Mouse (Mus musculus) liver, embryonic 14 days (tissue): ENCODE data around the gene Trim30d. TPM values are rescaled to one million over a fixed set of nuclear protein-coding genes. Genes with fewer than 3 reads are reported as not detected.

Experiments
- polyA plus RNA-seq: library from polyadenylated mRNA; depleted of rRNA; stranded (reverse); fragments of >200 nt; gene quantifications from 2 replicates; pipeline ENCODE4 v1.2.3, GENCODE M21; 2012; rRNA removed

The Trim30d gene
- polyA plus RNA-seq, result 0.63 and 0.83 TPM in 2 replicates

DNA sequence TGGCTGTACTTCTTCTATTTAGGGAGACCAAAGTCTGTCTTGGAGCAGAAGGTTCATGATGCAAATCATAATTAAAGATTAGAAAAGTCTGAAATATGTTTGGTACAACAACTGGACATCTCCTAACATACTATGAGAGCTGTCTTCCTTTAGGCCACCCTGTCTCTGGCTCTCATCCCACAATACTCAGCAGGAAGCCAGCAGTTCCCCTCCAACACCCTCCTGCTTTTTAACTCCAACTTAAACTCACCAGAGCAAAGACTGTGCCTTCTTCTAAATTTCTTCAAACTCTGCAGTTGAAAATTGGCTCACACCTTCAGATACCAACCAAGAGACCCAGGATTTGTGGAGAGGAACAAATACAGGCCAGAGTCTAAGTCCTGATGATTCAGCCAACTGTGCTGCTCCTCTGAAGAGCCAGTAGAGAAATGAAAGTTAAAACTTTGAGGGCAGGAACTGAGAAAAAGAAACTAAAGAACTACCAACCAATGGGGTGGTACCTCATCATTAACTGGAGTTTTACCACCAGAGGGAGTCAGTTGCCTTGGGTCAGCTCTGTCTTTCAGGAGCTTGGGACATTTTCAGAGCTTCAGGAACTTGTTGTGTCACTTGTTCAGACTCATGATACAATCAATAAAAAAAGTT, at the start of gene Trim30d:
Trim30d (minus strand) TSS at position 429 of the 645 bp plus-strand sequence.

GRCm38 (mm10) chr7:104549833-104550232, 42.2 kb upstream of the Trim30d start, which contains the start of gene Olfr651:
TSS of gene Olfr651 (plus strand) at chr7:104550133.

GRCm38 (mm10) chr7:104465065-104465744, 42.4 kb downstream of the Trim30d start, which contains the start of gene Trim30a:
TSS of gene Trim30a (minus strand) at chr7:104465193.

Other genes with a start within 250 kb of the Trim30d start
- 0.26 and 0.39 TPM in 2 replicates for gene Trim5, start 219.8 kb downstream of the Trim30d start, polyA plus RNA-seq
- 3.5 and 3.7 TPM in 2 replicates for gene Trim12a, start 192.4 kb downstream of the Trim30d start, polyA plus RNA-seq
- 0.02 TPM in 1 of 2 replicates, not detected in the other for gene Trim34b, start 178.4 kb downstream of the Trim30d start, polyA plus RNA-seq
- gene Trim12c, start 154.5 kb downstream of the Trim30d start, polyA plus RNA-seq, result 2.0 and 2.9 TPM in 2 replicates
- gene Trim30b, start 138.0 kb downstream of the Trim30d start, polyA plus RNA-seq, result 0.15 and 0.23 TPM in 2 replicates
- 0.21 and 0.23 TPM in 2 replicates for gene Trim30c, start 107.0 kb downstream of the Trim30d start, polyA plus RNA-seq
- 1.8 and 2.6 TPM in 2 replicates for gene Trim30a, start 42.7 kb downstream of the Trim30d start, polyA plus RNA-seq
- not detected in 2 replicates for gene Olfr651, start 42.3 kb upstream of the Trim30d start, polyA plus RNA-seq
- not detected in 2 replicates for gene Olfr652, start 53.1 kb upstream of the Trim30d start, polyA plus RNA-seq
- gene Olfr653, start 69.5 kb upstream of the Trim30d start, polyA plus RNA-seq, result not detected in 2 replicates
- not detected in 2 replicates for gene Olfr654, start 79.2 kb upstream of the Trim30d start, polyA plus RNA-seq
- gene Olfr655, start 93.9 kb upstream of the Trim30d start, polyA plus RNA-seq, result not detected in 2 replicates
- gene Olfr656, start 106.1 kb upstream of the Trim30d start, polyA plus RNA-seq, result not detected in 2 replicates
- gene Olfr657, start 116.9 kb upstream of the Trim30d start, polyA plus RNA-seq, result not detected in 2 replicates
- 0.01 TPM in 1 of 2 replicates, not detected in the other for gene Olfr658, start 139.5 kb upstream of the Trim30d start, polyA plus RNA-seq
- gene Olfr659, start 158.9 kb upstream of the Trim30d start, polyA plus RNA-seq, result not detected in 2 replicates
- gene Olfr661, start 178.7 kb upstream of the Trim30d start, polyA plus RNA-seq, result not detected in 2 replicates